Mouse (Mus musculus): ENCODE results near the gene Fam189b. TPM values are rescaled to one million over a fixed set of nuclear protein-coding genes. Genes with fewer than 3 reads are reported as not detected.
"Not testable (repeated sequence)": the region's sequence is repeated elsewhere in the genome, so short reads cannot be mapped to it uniquely, and the experiment has no call there.

The Fam189b gene
- total RNA-seq, 2 experiments from 2014 or later, result 65.8 to 69.5 TPM

- peak; percentile 89 for DNase-seq (ENCODE audit: low spot score in 2 of 2)
Measured at GRCm38 (mm10) chr3:89202253-89203141, 19.6 kb downstream of the Fam189b start, which contains the start of gene Gba. Gene Gba, plus strand, starts transcription at chr3:89202928.

- DNase-seq (ENCODE audit: low spot score in 2 of 2), result no peak
Measured at GRCm38 (mm10) chr3:89203142-89203514, 20.2 kb downstream of the Fam189b start.

DNA sequence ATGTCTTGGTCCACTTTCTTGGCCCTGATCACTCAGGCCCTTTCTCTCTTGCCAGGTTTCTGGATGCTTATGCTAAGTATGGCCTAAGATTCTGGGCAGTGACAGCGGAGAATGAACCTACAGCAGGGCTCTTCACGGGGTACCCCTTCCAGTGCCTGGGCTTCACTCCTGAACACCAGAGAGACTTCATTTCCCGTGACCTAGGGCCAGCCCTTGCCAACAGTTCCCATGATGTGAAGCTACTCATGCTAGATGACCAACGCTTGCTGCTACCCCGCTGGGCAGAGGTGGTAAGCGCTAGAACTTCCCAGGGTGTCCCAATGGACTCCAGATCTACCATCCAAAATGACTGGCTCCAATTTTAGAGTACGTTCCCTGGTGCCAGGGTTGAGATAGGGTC is 23.1 kb downstream of the Fam189b start:
- no peak for DNase-seq (ENCODE audit: low spot score in 2 of 2)

DNA sequence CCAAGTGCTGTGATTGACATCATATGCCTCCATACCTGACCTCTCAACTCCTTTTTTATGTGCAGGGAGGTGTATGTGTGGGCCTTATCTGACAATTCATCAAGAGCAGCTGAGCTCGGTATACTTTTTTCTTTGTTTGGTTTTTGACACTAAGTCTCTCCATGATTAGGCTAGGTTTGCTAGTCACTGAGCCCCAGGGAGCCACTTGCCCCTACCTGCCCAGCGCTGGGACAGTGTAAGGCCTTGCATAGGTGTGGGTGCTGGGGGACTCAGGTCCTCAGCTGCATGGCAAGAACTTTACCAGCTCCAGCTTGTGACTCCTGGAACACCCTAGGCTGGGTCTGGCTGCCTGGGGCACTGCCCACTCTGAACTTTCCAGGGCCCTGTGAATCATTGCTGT is 23.8 kb downstream of the Fam189b start:
- DNase-seq (ENCODE audit: low spot score in 2 of 2), result no peak

DNA sequence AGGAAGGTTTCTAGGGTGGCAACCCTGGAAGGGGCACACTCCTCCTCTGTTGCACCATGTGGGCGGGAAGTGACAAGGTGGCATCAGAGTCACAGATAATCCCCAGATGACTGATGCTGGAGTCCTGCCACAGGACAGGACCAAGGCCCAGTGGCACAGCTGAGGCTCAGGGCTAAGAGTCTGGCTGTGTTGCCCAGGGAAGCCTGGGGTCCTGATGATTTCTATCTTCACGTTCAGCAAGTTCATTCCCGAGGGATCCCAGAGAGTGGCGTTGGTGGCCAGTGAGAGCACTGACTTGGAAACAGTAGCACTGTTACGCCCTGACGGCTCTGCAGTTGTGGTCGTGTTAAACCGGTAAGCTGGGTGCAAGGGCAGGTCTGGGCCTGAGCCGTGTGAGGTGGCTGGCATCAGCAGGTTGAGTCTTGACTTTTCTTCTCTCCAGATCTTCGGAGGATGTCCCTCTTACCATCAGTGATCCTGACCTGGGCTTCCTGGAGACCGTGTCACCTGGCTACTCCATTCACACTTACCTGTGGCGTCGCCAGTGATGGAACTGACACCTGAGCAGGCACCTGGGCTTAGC is 25.2 kb downstream of the Fam189b start:
- no peak for DNase-seq (ENCODE audit: low spot score in 2 of 2)

DNA sequence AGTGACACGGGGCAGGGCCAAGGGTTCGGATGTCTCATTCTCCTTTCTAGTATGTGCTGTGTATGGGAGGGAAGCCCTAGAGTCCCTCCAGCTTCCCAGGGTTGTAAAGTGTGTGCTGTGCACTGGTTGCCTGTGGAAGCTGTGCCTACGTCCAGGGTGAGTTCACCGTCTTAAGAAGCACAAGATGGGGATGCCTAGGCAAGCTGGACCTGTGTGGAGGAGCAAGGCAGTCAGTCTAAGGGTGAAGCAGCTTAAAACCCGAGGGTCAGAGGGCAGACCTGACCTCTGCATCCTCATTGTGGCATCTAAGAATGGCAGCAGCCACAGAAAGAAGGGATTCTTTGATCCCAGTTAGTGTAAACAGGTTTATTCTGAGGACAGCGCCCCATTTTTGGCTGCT is 25.8 kb downstream of the Fam189b start:
- no peak for DNase-seq (ENCODE audit: low spot score in 2 of 2)

GRCm38 (mm10) chr3:89209731-89210130 is 26.8 kb downstream of the Fam189b start:
- DNase-seq (ENCODE audit: low spot score in 2 of 2), result no peak

GRCm38 (mm10) chr3:89210162-89210561 is 27.2 kb downstream of the Fam189b start:
- DNase-seq (ENCODE audit: low spot score in 2 of 2), result no peak

DNA sequence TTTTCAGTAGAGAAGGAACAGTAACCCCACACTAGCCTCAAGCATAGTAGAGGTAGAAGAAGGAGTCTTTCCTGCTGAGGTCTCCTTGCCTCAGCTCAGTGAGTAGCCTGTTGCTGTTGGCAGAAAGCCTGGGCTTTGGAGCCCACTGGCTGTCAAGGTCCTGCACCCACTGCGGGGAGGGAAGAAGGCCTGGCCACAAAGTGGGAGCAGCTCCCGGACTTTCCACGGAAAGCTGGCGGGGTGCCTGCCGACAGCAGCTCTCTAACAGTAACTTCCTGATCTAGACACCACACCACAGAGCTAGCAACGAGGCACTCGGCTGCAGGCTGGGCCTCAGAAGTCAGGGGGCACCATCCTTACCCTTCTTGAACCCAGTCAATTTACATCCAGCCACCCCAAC is 27.8 kb downstream of the Fam189b start:
- peak in 1 of 2 experiments; percentile 26 for DNase-seq (ENCODE audit: low spot score in 2 of 2)

DNA sequence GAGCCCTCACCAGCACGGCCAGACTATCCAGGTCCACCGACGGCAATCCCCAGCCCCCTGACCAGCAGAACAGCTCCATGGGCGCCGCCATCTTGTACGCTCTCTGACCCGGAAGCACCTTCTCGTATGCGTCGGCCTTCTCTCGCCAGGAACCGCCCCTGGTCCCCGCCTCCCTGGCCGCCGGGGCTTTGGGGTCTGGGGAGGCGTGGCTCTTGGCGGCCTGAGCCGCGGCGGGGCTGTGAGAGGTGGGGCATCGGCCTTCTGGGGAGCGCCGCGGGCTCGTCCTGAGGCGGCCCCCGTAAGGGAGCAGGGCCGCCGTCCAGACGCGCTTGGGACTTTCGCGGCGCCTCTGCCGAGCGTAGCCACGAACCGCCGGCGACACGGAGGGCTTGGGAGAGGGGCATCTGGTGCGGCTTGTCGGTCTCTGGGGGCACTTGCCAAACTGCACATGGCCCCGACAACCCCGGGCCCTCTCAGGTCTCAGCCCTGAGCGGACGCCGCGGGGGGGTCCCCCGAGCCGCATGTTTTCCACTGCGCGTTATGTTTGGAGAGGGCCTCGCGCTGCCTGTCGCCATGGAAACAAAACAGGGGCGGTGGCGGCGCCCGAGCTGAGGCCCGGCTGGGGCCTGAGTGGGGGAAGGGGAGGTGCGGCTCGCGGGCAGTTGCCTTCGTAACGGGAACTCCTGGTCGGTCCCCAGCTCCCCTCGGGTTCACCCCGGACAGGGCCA is 31.0 kb downstream of the Fam189b start:
- DNase-seq (ENCODE audit: low spot score in 2 of 2), result peak; percentile 90 to 92

- DNase-seq (ENCODE audit: low spot score in 2 of 2), result peak in 1 of 2 experiments; percentile 18
Measured at GRCm38 (mm10) chr3:89214681-89215411, 31.9 kb downstream of the Fam189b start, which contains the start of gene Thbs3. Gene Thbs3, plus strand, starts transcription at chr3:89215180.

DNA sequence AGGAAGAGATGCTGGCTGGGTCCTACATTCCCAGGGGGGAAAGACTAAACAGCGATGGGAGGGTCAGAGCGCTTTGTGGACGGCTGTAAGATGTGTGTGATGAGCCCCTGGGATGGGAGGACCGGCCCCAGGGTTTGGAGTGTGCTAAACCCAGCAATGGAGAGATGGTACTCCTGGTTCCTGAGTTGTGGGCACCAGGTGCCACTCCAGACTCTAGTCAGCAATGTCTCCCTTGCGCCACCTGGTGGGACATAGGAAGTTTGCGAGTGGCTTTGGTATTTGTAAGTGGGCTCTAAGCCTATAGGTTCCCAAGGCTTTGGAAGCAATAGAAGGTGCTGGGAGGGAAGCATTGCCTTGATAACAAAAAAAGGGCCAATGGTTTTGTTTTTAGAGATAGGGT is 32.9 kb downstream of the Fam189b start:
- DNase-seq (ENCODE audit: low spot score in 2 of 2), result peak; percentile 86 to 90

GRCm38 (mm10) chr3:89216407-89216806 is 33.5 kb downstream of the Fam189b start:
- DNase-seq (ENCODE audit: low spot score in 2 of 2), result not testable (repeated sequence)

DNA sequence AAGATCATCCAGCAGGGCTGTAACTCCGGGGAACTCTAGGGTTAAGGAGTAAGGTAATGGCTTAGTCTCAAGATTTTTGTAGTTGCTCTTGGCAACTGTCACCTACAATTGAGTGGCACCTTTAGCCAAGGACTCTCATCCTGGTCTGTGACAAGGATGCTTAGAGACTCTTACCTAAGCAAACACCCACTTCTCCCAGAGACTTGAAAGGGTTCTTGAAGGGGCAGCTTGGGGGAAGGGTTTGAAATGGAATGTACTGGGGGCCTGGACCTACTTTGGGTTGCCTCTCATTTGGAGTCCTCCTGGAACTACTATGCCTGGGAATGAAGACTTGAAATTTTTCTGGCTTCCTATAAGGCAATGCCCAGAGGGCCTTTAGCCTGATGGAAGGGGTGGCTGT is 35.3 kb downstream of the Fam189b start:
- no peak for DNase-seq (ENCODE audit: low spot score in 2 of 2)

GRCm38 (mm10) chr3:89219546-89219945 is 36.6 kb downstream of the Fam189b start:
- DNase-seq (ENCODE audit: low spot score in 2 of 2), result no peak

- no peak for DNase-seq (ENCODE audit: low spot score in 2 of 2)
Measured at GRCm38 (mm10) chr3:89221167-89221566, 38.2 kb downstream of the Fam189b start.

- DNase-seq (ENCODE audit: low spot score in 2 of 2), result peak in 1 of 2 experiments; percentile 21
Measured at GRCm38 (mm10) chr3:89224796-89225195, 41.9 kb downstream of the Fam189b start.

GRCm38 (mm10) chr3:89225321-89225815 is 42.4 kb downstream of the Fam189b start:
- DNase-seq (ENCODE audit: low spot score in 2 of 2), result no peak

DNA sequence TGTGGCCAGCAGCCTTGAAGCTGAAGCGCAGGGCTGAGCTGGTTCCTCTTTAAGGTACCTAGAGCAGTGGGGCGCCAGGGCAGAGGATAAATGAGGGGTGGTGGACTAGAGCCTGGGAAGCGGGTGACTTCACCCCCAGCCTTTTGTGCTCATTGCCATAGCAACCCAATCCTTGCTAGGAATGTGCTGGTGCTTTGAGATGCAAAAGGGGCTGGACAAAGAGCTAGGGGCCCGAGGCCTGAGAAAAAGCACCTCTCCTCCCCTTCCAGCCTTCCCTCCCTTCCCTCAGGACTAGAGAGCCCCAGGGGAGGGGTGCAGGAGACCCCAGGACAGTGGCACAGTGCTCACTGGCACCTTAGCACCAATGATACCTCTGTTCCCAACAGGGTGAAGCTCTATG is 43.0 kb downstream of the Fam189b start:
- DNase-seq (ENCODE audit: low spot score in 2 of 2), result peak in 1 of 2 experiments; percentile 62

DNA sequence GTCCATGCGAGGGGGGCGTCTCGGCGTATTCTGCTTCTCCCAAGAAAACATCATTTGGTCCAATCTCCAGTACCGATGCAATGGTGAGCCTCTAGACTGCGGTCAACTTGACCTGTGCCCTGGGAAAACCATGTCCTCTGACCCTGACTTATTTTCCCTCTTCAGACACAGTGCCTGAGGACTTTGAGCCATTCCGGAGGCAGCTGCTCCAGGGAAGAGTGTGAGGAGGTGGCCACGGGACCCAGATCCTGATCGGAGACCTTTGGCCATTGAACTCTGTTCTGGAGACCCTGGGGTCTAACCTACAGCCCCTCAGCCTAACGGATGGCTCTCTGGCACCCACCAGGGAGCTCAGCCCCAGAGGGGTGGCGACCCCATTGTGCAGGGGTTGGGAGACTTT is 43.4 kb downstream of the Fam189b start:
- DNase-seq (ENCODE audit: low spot score in 2 of 2), result no peak

GRCm38 (mm10) chr3:89226900-89227299 is 44.0 kb downstream of the Fam189b start, which contains the start of gene Mtx1:
Gene Mtx1, minus strand, starts transcription at chr3:89227088.
- DNase-seq (ENCODE audit: low spot score in 2 of 2), result no peak
